Mouse (Mus musculus): Measurements from ENCODE around the gene Cfap20. TPM values are rescaled to one million over a fixed set of nuclear protein-coding genes. Genes with fewer than 3 reads are reported as not detected.

The Cfap20 gene
- total and polyA plus RNA-seq, 3 experiments: 56.2 to 281 (median 77.7) TPM

DNA sequence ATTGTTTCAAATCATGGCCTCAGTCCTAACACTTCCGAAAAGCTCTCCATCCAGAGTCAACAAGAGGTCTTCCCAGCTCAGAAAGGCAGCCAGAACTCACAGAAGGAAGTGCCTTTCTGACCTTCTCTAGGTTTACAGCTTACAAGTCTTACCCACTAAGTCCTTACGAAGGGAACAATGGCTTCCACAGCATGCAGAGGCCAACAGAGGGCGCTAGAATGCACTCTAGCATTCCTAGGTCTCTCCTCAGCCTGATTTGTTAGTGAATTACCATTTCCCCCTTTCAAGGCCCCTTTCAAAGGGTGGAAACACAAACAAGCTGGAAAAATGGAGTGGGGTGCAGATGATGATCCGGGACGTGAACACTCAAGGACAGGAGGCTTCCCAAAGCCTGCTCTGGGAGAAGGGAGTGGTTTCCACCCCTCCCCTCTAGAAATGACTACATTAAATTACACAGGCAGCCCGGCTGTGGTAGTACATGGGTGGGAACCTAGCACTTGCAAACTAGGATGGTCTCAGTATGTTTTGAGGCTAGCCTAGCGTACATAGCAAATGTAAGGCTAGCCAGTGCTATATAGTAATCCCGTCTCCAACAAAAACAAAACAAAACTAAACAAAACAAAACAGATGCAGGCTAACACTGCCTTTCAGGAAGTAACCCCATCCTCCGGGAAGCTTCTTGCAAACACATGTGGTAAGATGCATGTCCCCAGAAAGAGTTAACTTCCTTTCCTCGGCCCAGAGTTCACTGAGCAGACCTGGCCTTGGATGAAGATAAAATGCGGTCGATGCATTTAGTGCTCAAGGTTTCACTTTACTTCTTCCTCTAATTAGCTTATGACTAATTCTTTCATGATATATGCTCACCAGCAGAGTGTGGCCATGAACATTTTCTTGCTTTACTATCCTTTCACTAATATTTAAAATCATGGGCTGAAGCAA, 6.8 kb downstream of the Cfap20 start (continued):
- TF ChIP-seq NELFE (IDR thresholded peaks at IDR 0.05; ENCODE audit: low read depth, low read length) (no peak), MAFK (IDR thresholded peaks at IDR 0.05; ENCODE audit: borderline replicate concordance, low read depth, low read length) (no peak), E2F4 (IDR thresholded peaks at IDR 0.05; ENCODE audit: borderline replicate concordance, low read depth, low read length) (no peak), UBTF (IDR thresholded peaks at IDR 0.05; ENCODE audit: borderline replicate concordance, insufficient read depth, low read depth, low read length) (no peak)

DNA sequence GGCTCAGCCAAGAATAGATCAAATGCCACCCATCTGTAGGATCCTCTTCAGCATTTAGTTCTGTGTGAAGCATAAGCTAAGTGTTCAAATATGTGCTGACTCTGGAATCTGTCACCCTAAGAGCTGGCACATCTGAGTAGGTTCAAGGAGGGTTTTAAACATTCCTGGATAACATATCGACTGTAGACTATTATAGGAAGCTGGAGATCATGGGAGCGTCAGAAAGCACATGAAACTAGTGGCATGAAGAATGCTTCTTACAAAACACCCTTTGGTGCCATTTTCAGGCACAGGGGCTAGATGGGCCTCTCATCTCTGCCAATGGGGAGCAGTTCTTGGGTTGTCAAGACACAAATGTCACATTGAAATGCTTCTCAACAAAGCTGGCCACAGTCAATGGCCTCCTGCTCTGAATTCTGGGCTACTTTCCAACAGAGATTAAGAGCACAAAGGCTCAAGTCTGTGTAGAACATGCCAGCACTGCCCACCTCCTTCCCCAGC, 7.8 kb downstream of the Cfap20 start:
- H3K27me3 ChIP-seq (ENCODE audit: control insufficient read depth in 1 of 2, insufficient read depth in 2 of 2, low read length in 2 of 2): no peaks in the 10 kb centered on the region

DNA sequence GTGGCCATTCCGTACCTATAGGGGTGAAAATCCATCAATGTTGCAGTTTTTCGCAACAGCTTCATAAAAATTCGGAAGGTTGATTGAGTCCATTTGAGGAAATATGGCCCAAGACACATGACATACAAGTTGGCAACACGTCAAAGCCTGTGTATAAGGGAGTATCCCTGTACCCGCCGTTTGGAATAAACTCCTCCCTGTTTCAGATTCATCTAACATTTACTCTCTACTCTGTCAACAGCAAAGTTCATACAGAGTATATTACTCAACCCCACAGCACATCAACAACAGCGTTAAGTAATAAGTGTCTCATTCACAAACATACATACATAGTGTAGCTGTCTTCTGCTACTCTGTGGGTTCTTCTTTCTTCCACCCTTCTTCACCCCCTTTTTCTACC, 10.0 kb downstream of the Cfap20 start:
- H3K9me3 ChIP-seq (replicated peaks; ENCODE audit: insufficient read depth, low read length): no peaks in the 10 kb centered on the region
- no peak overlapping the region for H3K9ac ChIP-seq (ENCODE audit: control insufficient read depth, low read depth, low read length, poor library complexity, severe bottlenecking)
- peaks cover 14% of the 10 kb centered on the region for H3K79me2 ChIP-seq (ENCODE audit: control insufficient read depth, insufficient read depth, low read length, poor library complexity)
- peaks cover 12 to 20% of the 10 kb centered on the region in 2 experiments for H3K36me3 ChIP-seq (ENCODE audit: control insufficient read depth in 1 of 2, insufficient read depth in 2 of 2, low read length in 2 of 2)
- DNase-seq (ENCODE audit: low read depth, low spot score): no peak
- peaks cover 10 to 23% of the 10 kb centered on the region in 2 experiments for H3K4me1 ChIP-seq (ENCODE audit: control insufficient read depth in 1 of 2, insufficient read depth in 2 of 2, low read length in 2 of 2)
- H3K4me3 ChIP-seq (ENCODE audit: control insufficient read depth in 1 of 2, insufficient read depth in 1 of 2, low read depth in 2 of 2, low read length in 2 of 2): no peak overlapping the region
- no peaks in the 10 kb centered on the region for H3K27me3 ChIP-seq (ENCODE audit: control insufficient read depth in 1 of 2, insufficient read depth in 2 of 2, low read length in 2 of 2)
- TF ChIP-seq ZNF384 (IDR thresholded peaks at IDR 0.05; ENCODE audit: low read depth, low read length) (no peak), USF2 (IDR thresholded peaks at IDR 0.05; ENCODE audit: borderline replicate concordance in 1 of 2, insufficient read depth in 1 of 2, low read depth in 1 of 2, low read length in 2 of 2) (no peak), NELFE (IDR thresholded peaks at IDR 0.05; ENCODE audit: low read depth, low read length) (no peak), MYC (IDR thresholded peaks at IDR 0.05; ENCODE audit: low read depth, low read length) (no peak), KAT2A (conservative IDR thresholded peaks at IDR 0.05; ENCODE audit: low read depth, low read length) (no peak), POLR2A (IDR thresholded peaks at IDR 0.05; ENCODE audit: control insufficient read depth in 1 of 2, insufficient read depth in 1 of 2, low read depth in 1 of 2, low read length in 2 of 2, poor library complexity in 1 of 2) (no peak), ZC3H11A (IDR thresholded peaks at IDR 0.05; ENCODE audit: low read depth, low read length) (no peak), MXI1 (IDR thresholded peaks at IDR 0.05; ENCODE audit: low read depth, low read length) (no peak), JUND (IDR thresholded peaks at IDR 0.05; ENCODE audit: low read depth, low read length) (no peak), ZMIZ1 (IDR thresholded peaks at IDR 0.05; ENCODE audit: low read depth, low read length) (no peak), MEF2A (IDR thresholded peaks at IDR 0.05; ENCODE audit: extremely low read depth, insufficient replicate concordance, low read depth, low read length, poor library complexity, severe bottlenecking) (no peak), RAD21 (IDR thresholded peaks at IDR 0.05; ENCODE audit: low read depth, low read length) (no peak), ELF1 (IDR thresholded peaks at IDR 0.05; ENCODE audit: low read depth, low read length) (no peak), CHD1 (IDR thresholded peaks at IDR 0.05; ENCODE audit: low read depth, low read length) (no peak), TBP (IDR thresholded peaks at IDR 0.05; ENCODE audit: low read depth, low read length) (no peak), ETS1 (IDR thresholded peaks at IDR 0.05; ENCODE audit: low read depth, low read length) (no peak), ZKSCAN1 (IDR thresholded peaks at IDR 0.05; ENCODE audit: low read depth, low read length) (no peak), CTCF (IDR thresholded peaks at IDR 0.05 in 2 of 3, conservative IDR thresholded peaks at IDR 0.05 in 1 of 3; ENCODE audit: control insufficient read depth in 1 of 3, insufficient read depth in 1 of 3, low read depth in 2 of 3, low read length in 3 of 3, poor library complexity in 1 of 3, severe bottlenecking in 1 of 3) (no peak), BHLHE40 (IDR thresholded peaks at IDR 0.05; ENCODE audit: borderline replicate concordance, low read depth, low read length) (no peak)
- H3K27ac ChIP-seq (ENCODE audit: control insufficient read depth, low read depth, low read length): no peak overlapping the region

More for the DNA sequence above, 7.8 kb downstream of the Cfap20 start:
- H3K4me3 ChIP-seq (ENCODE audit: control insufficient read depth in 1 of 2, insufficient read depth in 1 of 2, low read depth in 2 of 2, low read length in 2 of 2): no peak overlapping the region
- peaks cover 10 to 26% of the 10 kb centered on the region in 2 experiments for H3K4me1 ChIP-seq (ENCODE audit: control insufficient read depth in 1 of 2, insufficient read depth in 2 of 2, low read length in 2 of 2)
- H3K79me2 ChIP-seq (ENCODE audit: control insufficient read depth, insufficient read depth, low read length, poor library complexity): peaks cover 30% of the 10 kb centered on the region
- H3K9me3 ChIP-seq (replicated peaks; ENCODE audit: insufficient read depth, low read length): no peaks in the 10 kb centered on the region
- H3K27ac ChIP-seq (ENCODE audit: control insufficient read depth, low read depth, low read length): no peak overlapping the region
- no peak overlapping the region for H3K9ac ChIP-seq (ENCODE audit: control insufficient read depth, low read depth, low read length, poor library complexity, severe bottlenecking)
- H3K36me3 ChIP-seq (ENCODE audit: control insufficient read depth in 1 of 2, insufficient read depth in 2 of 2, low read length in 2 of 2): peaks cover 9 to 21% of the 10 kb centered on the region in 2 experiments
- TF ChIP-seq ZMIZ1 (IDR thresholded peaks at IDR 0.05; ENCODE audit: low read depth, low read length) (no peak), KAT2A (conservative IDR thresholded peaks at IDR 0.05; ENCODE audit: low read depth, low read length) (no peak), MXI1 (IDR thresholded peaks at IDR 0.05; ENCODE audit: low read depth, low read length) (no peak), TBP (IDR thresholded peaks at IDR 0.05; ENCODE audit: low read depth, low read length) (no peak), NELFE (IDR thresholded peaks at IDR 0.05; ENCODE audit: low read depth, low read length) (no peak), MAX (IDR thresholded peaks at IDR 0.05; ENCODE audit: low read length) (no peak), POLR2AphosphoS2 (IDR thresholded peaks at IDR 0.05; ENCODE audit: low read length) (no peak)
- DNase-seq (ENCODE audit: low read depth, low spot score): no peak
